In the genomic region with DNA sequence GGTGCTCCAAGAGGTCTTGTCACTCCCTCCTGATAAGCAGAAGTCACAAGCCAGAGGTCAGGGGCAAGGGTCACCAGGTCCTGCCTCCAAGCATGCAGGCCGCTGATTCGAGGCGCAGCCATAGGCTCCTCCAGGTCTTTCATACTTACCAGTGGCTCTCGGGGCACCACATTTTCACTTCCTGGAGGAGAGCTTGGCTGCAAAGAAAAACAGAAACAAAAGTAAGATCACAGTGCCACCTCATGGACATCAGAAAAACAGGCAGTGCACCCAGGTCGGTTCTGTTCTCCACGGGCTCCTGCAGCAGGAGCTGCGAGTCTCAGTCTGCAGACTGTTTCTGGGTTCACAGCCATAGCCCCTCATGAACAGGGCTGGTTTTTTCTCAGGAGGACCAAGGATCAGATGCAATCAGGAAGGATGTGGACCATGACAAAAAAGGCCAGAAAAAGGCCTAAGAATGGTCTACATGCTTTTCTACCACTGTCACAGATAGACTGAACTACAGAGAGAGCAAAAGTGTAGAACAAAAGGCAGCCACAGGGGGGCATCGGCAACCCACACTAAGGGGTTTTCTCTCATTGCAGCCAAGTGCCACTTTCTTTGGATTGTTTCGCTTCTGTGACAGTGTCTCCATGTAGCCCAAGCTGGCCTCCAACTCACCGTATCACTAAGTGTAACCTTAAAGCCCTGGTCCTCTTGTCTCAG, we compare ENCODE assay signal across 7 mouse cellular contexts. TPM values are rescaled to one million over a fixed set of nuclear protein-coding genes. Genes with fewer than 3 reads are reported as not detected.
A peak's percentile ranks its signal among the peaks of the same experiment; 100 is the strongest.
DNase-seq lines count a peak whose midpoint lies in the region; ATAC-seq lines count a peak whose summit lies in the region.

No protein-coding gene starts in this region.

- ATAC-seq in embryonic facial prominence, embryonic 14.5 days (ENCODE audit: low read depth) = peak; percentile 72
- ATAC-seq in limb, embryonic 13.5 days (ENCODE audit: low FRiP score, low read depth) = peak; percentile 71
- peak; percentile 70 for ATAC-seq in midbrain, embryonic 16.5 days

- H3K4me2 ChIP-seq in embryonic facial prominence, embryonic 14.5 days (ENCODE audit: low read depth, low read length) = no peak overlapping the region
- H3K4me2 ChIP-seq in limb, embryonic 13.5 days (replicated peaks) = no peak overlapping the region
- no peak overlapping the region for H3K4me2 ChIP-seq in midbrain, embryonic 16.5 days (ENCODE audit: low read length)

- no peaks in the 10 kb centered on the region for H3K27me3 ChIP-seq in embryonic facial prominence, embryonic 14.5 days (replicated peaks; ENCODE audit: control insufficient read depth, insufficient read depth, low read length)
- H3K27me3 ChIP-seq in heart, embryonic 10.5 days (ENCODE audit: insufficient read depth, poor library complexity, severe bottlenecking) = no peaks in the 10 kb centered on the region
- no peaks in the 10 kb centered on the region for H3K27me3 ChIP-seq in limb, embryonic 13.5 days
- no peaks in the 10 kb centered on the region for H3K27me3 ChIP-seq in midbrain, embryonic 16.5 days (ENCODE audit: control insufficient read depth, insufficient read depth, low read depth, low read length)

- no peak overlapping the region for H3K27ac ChIP-seq in embryonic facial prominence, embryonic 14.5 days (replicated peaks; ENCODE audit: low read depth, low read length)
- H3K27ac ChIP-seq in heart, embryonic 10.5 days = peak overlapping the region; percentile 42
- no peak overlapping the region for H3K27ac ChIP-seq in limb, embryonic 13.5 days
- H3K27ac ChIP-seq in midbrain, embryonic 16.5 days (ENCODE audit: low read length) = no peak overlapping the region

- H3K4me3 ChIP-seq in embryonic facial prominence, embryonic 14.5 days (ENCODE audit: low read depth, low read length) = no peak overlapping the region
- H3K4me3 ChIP-seq in heart, embryonic 10.5 days = no peak overlapping the region
- no peak overlapping the region for H3K4me3 ChIP-seq in limb, embryonic 13.5 days
- no peak overlapping the region for H3K4me3 ChIP-seq in midbrain, embryonic 16.5 days (ENCODE audit: low read depth, low read length)

- H3K4me1 ChIP-seq in embryonic facial prominence, embryonic 14.5 days (ENCODE audit: control insufficient read depth, insufficient read depth, low read length) = no peaks in the 10 kb centered on the region
- H3K4me1 ChIP-seq in heart, embryonic 10.5 days = peaks cover 63% of the 10 kb centered on the region
- peaks cover 15% of the 10 kb centered on the region; the same call in 1 of the 2 replicates for H3K4me1 ChIP-seq in limb, embryonic 13.5 days
- H3K4me1 ChIP-seq in midbrain, embryonic 16.5 days (ENCODE audit: control insufficient read depth, insufficient read depth, low read length) = no peaks in the 10 kb centered on the region

- H3K36me3 ChIP-seq in embryonic facial prominence, embryonic 14.5 days (ENCODE audit: control insufficient read depth, insufficient read depth, low read length) = peaks cover 19% of the 10 kb centered on the region
- H3K36me3 ChIP-seq in heart, embryonic 10.5 days = peaks cover 43% of the 10 kb centered on the region
- H3K36me3 ChIP-seq in limb, embryonic 13.5 days = peaks cover 31% of the 10 kb centered on the region
- peaks cover 6% of the 10 kb centered on the region for H3K36me3 ChIP-seq in midbrain, embryonic 16.5 days (ENCODE audit: control insufficient read depth, insufficient read depth, low read length)

- H3K9me3 ChIP-seq in embryonic facial prominence, embryonic 14.5 days (ENCODE audit: control insufficient read depth, low read length) = peaks cover 3% of the 10 kb centered on the region; the same call in 1 of the 2 replicates
- no peaks in the 10 kb centered on the region for H3K9me3 ChIP-seq in heart, embryonic 10.5 days
- H3K9me3 ChIP-seq in limb, embryonic 13.5 days = no peaks in the 10 kb centered on the region
- no peaks in the 10 kb centered on the region for H3K9me3 ChIP-seq in midbrain, embryonic 16.5 days (replicated peaks; ENCODE audit: control insufficient read depth, low read length, poor library complexity, severe bottlenecking)

- no peak overlapping the region for H3K9ac ChIP-seq in embryonic facial prominence, embryonic 14.5 days (ENCODE audit: low read depth, low read length)
- no peak overlapping the region for H3K9ac ChIP-seq in limb, embryonic 13.5 days
- no peak overlapping the region for H3K9ac ChIP-seq in midbrain, embryonic 16.5 days (ENCODE audit: low read depth, low read length)

- DNase-seq in adrenal gland, postnatal 36 days = peak; percentile 74 to 86
- DNase-seq in embryonic facial prominence, embryonic 14.5 days (ENCODE audit: low spot score) = peak; percentile 85
- DNase-seq in heart, embryonic 10.5 days (ENCODE audit: low spot score) = peak; percentile 86
- peak; percentile 82 for DNase-seq in kidney, adult 9 months
- peak; percentile 44 to 78 for DNase-seq in spleen, postnatal 10 days (ENCODE audit: low spot score in 2 of 2)

- whole genome bisulfite sequencing in embryonic facial prominence, embryonic 14.5 days = 26% methylated on average over 10 of the region's 10 CpGs
- 32% methylated on average over 10 of the region's 10 CpGs for WGBS in heart, embryonic 10.5 days
- 32% methylated on average over 10 of the region's 10 CpGs for WGBS in limb, embryonic 13.5 days
- WGBS in midbrain, embryonic 16.5 days = 25% methylated on average over 10 of the region's 10 CpGs

RNA-seq across cellular contexts. Expression of gene Pex14, which starts 23.7 kb away (rescaled TPM):
- total RNA-seq in adrenal gland, postnatal 36 days (2021) = 10 to 100 TPM; 61.6 to 76.4 TPM
- 38.1 and 41.4 TPM in 2 replicates for polyA plus RNA-seq in embryonic facial prominence, embryonic 14.5 days (2014; fragmentation: Nextera tagmentation; extraction: Ambion mirVana)
- polyA plus RNA-seq in heart, embryonic 10.5 days (2016; fragmentation: Nextera tagmentation; extraction: Ambion mirVana) = 53.6 and 59.7 TPM in 2 replicates
- polyA plus RNA-seq in limb, embryonic 13.5 days (2015; fragmentation: Nextera tagmentation; extraction: Ambion mirVana) = 51.1 and 54.3 TPM in 2 replicates
- 57.0 and 58.7 TPM in 2 replicates for polyA plus RNA-seq in midbrain, embryonic 16.5 days (2015; fragmentation: Nextera tagmentation; extraction: Ambion mirVana)

RNA-seq across cellular contexts. Expression of gene Dffa, which starts 27.9 kb away (rescaled TPM):
- total RNA-seq in adrenal gland, postnatal 36 days (2021) = 10 to 100 TPM; 19.0 to 22.8 TPM
- polyA plus RNA-seq in embryonic facial prominence, embryonic 14.5 days (2014; fragmentation: Nextera tagmentation; extraction: Ambion mirVana) = 22.9 and 24.3 TPM in 2 replicates
- polyA plus RNA-seq in heart, embryonic 10.5 days (2016; fragmentation: Nextera tagmentation; extraction: Ambion mirVana) = 43.4 and 48.9 TPM in 2 replicates
- 31.7 and 33.8 TPM in 2 replicates for polyA plus RNA-seq in limb, embryonic 13.5 days (2015; fragmentation: Nextera tagmentation; extraction: Ambion mirVana)
- polyA plus RNA-seq in midbrain, embryonic 16.5 days (2015; fragmentation: Nextera tagmentation; extraction: Ambion mirVana) = 22.8 and 23.3 TPM in 2 replicates

RNA-seq across cellular contexts. Expression of gene Cort, which starts 50.5 kb away (rescaled TPM):
- total RNA-seq in adrenal gland, postnatal 36 days (2021) = 1 to 10 TPM in 1 of 2 experiments, under 1 TPM in 1; 0.66 to 1.2 TPM
- polyA plus RNA-seq in embryonic facial prominence, embryonic 14.5 days (2014; fragmentation: Nextera tagmentation; extraction: Ambion mirVana) = 0.53 and 0.76 TPM in 2 replicates
- polyA plus RNA-seq in heart, embryonic 10.5 days (2016; fragmentation: Nextera tagmentation; extraction: Ambion mirVana) = 0.28 TPM in 1 of 2 replicates, not detected in the other
- polyA plus RNA-seq in limb, embryonic 13.5 days (2015; fragmentation: Nextera tagmentation; extraction: Ambion mirVana) = 0.31 TPM in 1 of 2 replicates, not detected in the other
- polyA plus RNA-seq in midbrain, embryonic 16.5 days (2015; fragmentation: Nextera tagmentation; extraction: Ambion mirVana) = 0.45 and 0.77 TPM in 2 replicates
